Mouse (Mus musculus) spleen, adult 2 months (tissue): ENCODE data around the gene Trex1. TPM values are rescaled to one million over a fixed set of nuclear protein-coding genes. Genes with fewer than 3 reads are reported as not detected.
A peak's percentile ranks its signal among the peaks of the same experiment; 100 is the strongest.

Source experiments
- DNase-seq, 2 experiments: peaks; one replicate each; pipeline versions ENCODE4 v3.0.0 to v3.0.0-alpha.2; 2012 to 2021; ENCODE audit warnings: low spot score in 2 of 2, low read depth in 1 of 2
- H3K27ac ChIP-seq: fragments of 200-500 bp; 2 replicates; pipeline ENCODE4 v1.5.1; 2012; ENCODE audit warnings: low read length, inconsistent platforms; ENCODE audit not compliant: insufficient read depth
- H3K27me3 ChIP-seq: fragments of 200-500 bp; 2 replicates; pipeline ENCODE4 v1.6.1; 2012; ENCODE audit warnings: mild to moderate bottlenecking, moderate library complexity, low read length, inconsistent platforms; ENCODE audit not compliant: control insufficient read depth, insufficient read depth
- H3K36me3 ChIP-seq: fragments of 200-500 bp; 2 replicates; pipeline ENCODE4 v1.6.1; 2012; ENCODE audit warnings: mild to moderate bottlenecking, low read length, inconsistent platforms; ENCODE audit not compliant: control insufficient read depth, insufficient read depth
- H3K4me1 ChIP-seq: fragments of 200-500 bp; 2 replicates; pipeline ENCODE4 v1.6.1; 2011; ENCODE audit warnings: inconsistent platforms; ENCODE audit not compliant: control insufficient read depth, insufficient read depth, insufficient read length
- H3K4me3 ChIP-seq: fragments of 200-500 bp; 2 replicates; pipeline ENCODE4 v1.5.1; 2011; ENCODE audit warnings: mild to moderate bottlenecking, inconsistent platforms; ENCODE audit not compliant: insufficient read depth, insufficient read length; ENCODE audit errors: extremely low read depth
- CTCF ChIP-seq: fragments of 200-500 bp; IDR thresholded peaks from 2 replicates; pipeline ENCODE4 v1.5.1; 2011; ENCODE audit warnings: mild to moderate bottlenecking, inconsistent platforms; ENCODE audit not compliant: insufficient read depth, insufficient read length, insufficient replicate concordance; ENCODE audit errors: extremely low read depth
- POLR2A ChIP-seq: fragments of 200-500 bp; IDR thresholded peaks from 2 replicates; pipeline ENCODE4 v1.6.1; 2011; ENCODE audit warnings: low read depth, low read length, inconsistent platforms
- WGBS: fragments of 180-500 bp; shearing (Covaris S2); methylation state at CpG from one replicate; pipeline ENCODE4 v1.1.7; 2018; 5-methylcytosine and 5-hydroxymethylcytosine counted together
- polyA plus RNA-seq: library from polyadenylated mRNA; depleted of rRNA; stranded (reverse); fragments of >200 nt; gene quantifications from 2 replicates; pipeline ENCODE4 v1.2.3, GENCODE M21; 2012

Trex1 gene
- polyA plus RNA-seq, 1 experiment: 137 TPM

DNA sequence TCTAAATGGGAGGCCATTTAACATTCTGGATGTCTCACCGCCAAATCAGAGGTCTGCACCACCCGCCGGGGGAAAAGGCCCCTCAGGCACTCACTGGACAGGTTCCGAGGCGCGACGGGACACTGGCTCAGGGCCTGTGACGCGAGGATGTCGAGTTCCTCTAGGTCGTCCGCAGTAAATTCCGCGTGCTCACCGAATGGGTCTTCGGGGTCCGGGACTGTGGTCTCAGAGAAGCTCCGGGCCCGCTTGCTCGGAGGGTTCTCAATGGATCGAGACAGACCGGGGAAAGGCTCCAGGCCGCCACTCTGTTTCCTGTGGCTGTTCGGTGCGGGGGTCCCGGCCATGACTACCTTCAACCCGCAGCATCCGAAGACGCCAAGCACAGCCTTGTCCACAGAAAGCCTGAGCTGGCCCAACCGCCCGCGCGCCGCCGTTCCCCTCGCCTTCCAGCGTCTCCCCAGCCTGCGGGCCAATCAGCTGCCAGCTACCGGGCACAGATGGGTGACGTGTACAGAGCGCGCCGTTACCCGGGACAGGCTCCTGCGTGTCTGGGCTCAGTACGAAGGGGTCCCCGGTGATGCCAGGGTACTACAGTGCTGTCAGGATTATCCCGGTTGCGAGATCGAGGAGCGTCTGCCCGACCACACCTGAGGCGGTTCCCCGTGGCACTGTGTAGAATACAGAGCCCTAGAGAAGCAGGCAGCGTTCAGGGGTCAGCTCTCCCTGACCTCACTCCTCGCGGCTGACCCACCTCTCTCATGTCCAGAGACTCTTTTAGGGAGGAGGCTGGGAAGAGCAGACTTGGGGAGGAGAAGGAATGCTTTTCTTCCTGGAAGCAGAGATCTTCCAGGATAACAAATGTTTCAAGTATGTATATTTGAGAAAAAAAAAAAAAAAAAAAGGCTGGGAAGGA is 14.4 kb upstream of the Trex1 start, which contains the start of gene Atrip:
Gene Atrip (minus strand): TSS at position 464 of the 913 bp plus-strand sequence.
- TF ChIP-seq POLR2A (peak; percentile 27; the same call in 1 of the 2 replicates), CTCF (no peak)
- peak; percentile 57 to 90 for DNase-seq
- Histone ChIP-seq H3K27me3 (no peaks in the 10 kb centered on the region), H3K36me3 (peaks cover 8% of the 10 kb centered on the region; the same call in 1 of the 2 replicates), H3K4me3 (peak within 1 kb of the TSS; percentile 90), H3K27ac (peak within 1 kb of the TSS; percentile 75), H3K4me1 (peaks cover 9% of the 10 kb centered on the region; the same call in 1 of the 2 replicates)
- under 1% methylated on average over 57 of the region's 57 CpGs for WGBS

DNA sequence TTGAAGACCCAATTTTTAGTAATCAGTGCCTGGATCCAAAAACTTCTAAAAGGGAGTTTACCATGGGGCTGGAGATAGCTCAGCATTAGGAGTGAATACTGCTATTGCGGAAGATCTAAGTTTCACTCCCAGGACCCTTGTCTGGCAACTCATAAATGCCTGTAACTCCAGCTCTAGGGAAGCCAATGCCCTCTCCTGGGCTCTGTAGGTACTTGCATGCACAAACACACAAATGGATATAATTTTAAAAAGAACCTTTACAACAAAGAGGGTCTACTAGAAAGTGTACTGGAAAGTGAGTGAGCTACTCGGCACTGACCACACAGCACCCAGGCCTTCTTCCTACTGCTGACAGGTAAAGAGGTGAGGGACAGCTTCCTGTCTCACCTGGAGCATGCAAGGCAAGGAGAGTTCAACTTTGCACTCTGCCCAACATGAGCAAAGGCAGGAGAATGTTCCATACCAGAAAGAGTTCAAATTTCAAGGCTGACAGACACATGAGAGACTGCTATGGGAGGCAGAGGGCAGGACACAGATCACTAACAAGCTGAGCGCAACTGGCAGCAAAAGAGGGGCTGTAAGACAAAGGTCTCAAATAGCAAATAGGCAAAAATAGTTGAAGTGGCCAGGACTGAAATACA is 8.7 kb upstream of the Trex1 start:
- 96% methylated on average over 3 of the region's 3 CpGs for WGBS
- no peak for DNase-seq
- peaks cover 2% of the 10 kb centered on the region; the same call in 1 of the 2 replicates for H3K4me1 ChIP-seq
- no peaks in the 10 kb centered on the region for H3K27me3 ChIP-seq
- no peak overlapping the region for H3K4me3 ChIP-seq
- no peak overlapping the region for H3K27ac ChIP-seq
- peaks cover 31% of the 10 kb centered on the region for H3K36me3 ChIP-seq
- no peak for TF ChIP-seq CTCF
- no peak for TF ChIP-seq POLR2A

DNA sequence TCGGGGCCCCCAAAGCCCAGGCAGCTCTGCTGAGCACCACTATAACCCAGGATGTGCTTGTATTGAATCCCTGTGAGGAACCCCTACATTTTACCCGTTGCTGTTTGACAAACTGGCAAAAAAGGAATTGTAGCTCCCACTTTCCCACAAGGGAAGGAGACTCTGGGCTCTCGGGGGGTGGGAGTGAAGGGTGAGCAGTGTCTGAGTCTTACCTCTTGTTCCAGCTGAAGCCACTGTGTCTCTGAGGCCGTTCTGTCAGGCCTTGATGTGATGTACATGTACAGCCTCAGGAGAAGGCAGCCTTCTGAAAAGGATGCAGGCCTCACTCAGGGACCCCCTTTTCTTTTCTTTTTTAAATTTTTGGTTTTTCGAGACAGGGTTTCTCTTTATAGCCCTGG is 1.4 kb upstream of the Trex1 start:
- WGBS: 88% methylated on average over 5 of the region's 5 CpGs
- Histone ChIP-seq H3K27ac (no peak overlapping the region), H3K36me3 (peaks cover 33% of the 10 kb centered on the region), H3K4me1 (peaks cover 24% of the 10 kb centered on the region; the same call in 1 of the 2 replicates), H3K4me3 (no peak overlapping the region), H3K27me3 (no peaks in the 10 kb centered on the region)
- TF ChIP-seq CTCF (no peak), POLR2A (no peak)
- no peak for DNase-seq

DNA sequence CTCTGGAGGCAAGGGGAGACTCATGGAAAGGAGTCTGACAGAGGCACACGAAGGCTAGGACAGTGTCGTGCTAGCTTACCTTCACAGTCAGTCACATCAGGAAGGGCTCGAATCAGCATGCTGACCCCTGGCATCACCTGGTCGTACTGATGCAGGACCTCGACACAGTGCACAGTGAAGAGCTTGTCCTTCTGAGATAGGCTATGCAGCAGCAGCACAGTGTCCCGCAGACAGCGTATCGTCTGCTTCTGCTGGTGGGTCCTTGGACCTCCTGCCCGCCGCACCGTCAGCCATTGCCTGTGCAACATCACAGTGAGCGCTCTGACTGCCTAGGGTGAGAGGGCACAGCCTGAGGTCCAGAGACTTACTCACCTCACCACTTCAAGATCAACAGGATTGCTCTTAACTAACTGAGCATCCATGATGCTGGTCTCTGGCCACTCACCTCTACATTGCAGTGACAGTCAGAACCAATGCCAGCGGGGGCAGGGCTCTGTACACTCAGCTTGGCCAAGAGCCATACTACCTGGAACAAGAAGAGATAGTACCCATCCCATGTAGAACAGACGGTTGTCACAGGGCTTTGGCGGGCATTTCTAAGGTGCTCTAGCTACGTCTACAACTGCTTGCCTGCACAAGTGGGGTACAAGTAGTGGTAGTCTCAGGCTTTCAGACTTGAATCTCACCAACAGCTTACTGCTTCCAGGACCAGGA is 807 bp upstream of the Trex1 start:
- H3K4me3 ChIP-seq: no peak overlapping the region
- DNase-seq: peak in 1 of 2 experiments; percentile 26
- H3K4me1 ChIP-seq: peaks cover 29% of the 10 kb centered on the region; the same call in 1 of the 2 replicates
- 91% methylated on average over 16 of the region's 16 CpGs for WGBS
- H3K36me3 ChIP-seq: peaks cover 36% of the 10 kb centered on the region
- H3K27me3 ChIP-seq: no peaks in the 10 kb centered on the region
- H3K27ac ChIP-seq: peak overlapping the region; percentile 63
- TF ChIP-seq CTCF (no peak), POLR2A (no peak)

DNA sequence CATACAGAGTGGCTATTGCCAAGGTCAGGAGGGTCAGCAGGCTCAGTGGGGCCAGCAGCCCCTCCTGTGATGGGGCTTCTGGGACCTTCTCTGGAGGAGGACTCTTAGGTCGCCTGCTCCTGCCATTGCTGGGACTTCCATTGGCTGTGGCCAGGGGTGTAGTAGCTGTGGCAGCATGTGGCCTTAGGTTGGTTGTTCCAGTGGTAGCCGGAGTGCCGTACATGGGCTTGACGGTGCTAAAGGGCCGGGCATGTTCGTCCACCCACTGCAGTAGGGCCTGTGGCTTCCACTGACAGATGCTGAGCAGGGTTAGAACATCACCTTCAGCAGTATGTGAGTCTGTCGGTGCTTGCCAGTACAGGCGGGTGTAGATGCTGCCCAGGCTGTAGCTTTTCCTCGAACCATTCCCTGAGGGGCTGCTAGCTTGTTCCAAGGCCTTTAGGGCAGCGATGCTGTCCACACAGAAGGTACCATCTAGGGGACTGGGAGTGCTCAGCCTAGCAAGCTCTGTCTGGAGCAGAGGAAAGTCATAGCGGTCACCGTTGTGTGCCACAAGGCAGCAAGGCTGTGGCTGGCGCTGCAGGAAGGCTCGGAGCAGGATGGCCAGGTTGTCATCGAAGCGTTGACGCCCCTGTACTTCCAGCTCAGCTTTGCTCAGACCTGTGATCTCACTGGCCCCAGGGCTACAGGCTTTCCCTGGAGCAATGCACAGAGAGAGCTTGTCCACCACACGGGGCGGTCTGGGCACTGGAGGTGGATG is 1.3 kb downstream of the Trex1 start:
- DNase-seq: peak in 1 of 2 experiments; percentile 30
- Histone ChIP-seq H3K27ac (peak overlapping the region; percentile 86), H3K4me3 (peak overlapping the region; percentile 55), H3K4me1 (peaks cover 29% of the 10 kb centered on the region; the same call in 1 of the 2 replicates), H3K27me3 (no peaks in the 10 kb centered on the region), H3K36me3 (peaks cover 38% of the 10 kb centered on the region)
- WGBS: 61% methylated on average over 19 of the region's 19 CpGs
- TF ChIP-seq CTCF: no peak
- no peak for TF ChIP-seq POLR2A

DNA sequence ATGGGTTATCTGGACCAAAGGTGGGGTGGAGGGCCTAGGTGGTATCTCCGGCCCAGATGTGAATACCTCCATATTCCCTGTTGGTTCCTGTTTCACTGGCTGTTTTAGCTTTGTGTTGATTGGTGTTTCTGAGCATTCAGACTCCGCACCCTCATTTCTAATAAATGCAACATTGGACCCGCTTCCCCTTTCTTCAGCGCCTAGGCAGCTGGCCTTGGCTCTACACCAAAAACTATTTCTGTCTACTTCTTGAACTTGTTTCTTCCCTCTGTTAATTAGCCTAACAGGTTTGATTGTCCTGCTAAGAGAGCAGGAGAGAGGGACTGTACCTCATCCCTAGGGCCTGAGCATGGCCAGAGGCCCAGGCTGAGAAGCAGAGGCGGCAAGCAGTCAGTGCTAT is 2.0 kb downstream of the Trex1 start:
- H3K4me1 ChIP-seq: peaks cover 29% of the 10 kb centered on the region; the same call in 1 of the 2 replicates
- H3K4me3 ChIP-seq: peak overlapping the region; percentile 55
- TF ChIP-seq POLR2A: no peak
- TF ChIP-seq CTCF: no peak
- 32% methylated on average over 5 of the region's 5 CpGs for WGBS
- peaks cover 41% of the 10 kb centered on the region for H3K36me3 ChIP-seq
- no peaks in the 10 kb centered on the region for H3K27me3 ChIP-seq
- peak overlapping the region; percentile 99 for H3K27ac ChIP-seq
- peak in 1 of 2 experiments; percentile 18 for DNase-seq
